Mouse (Mus musculus) CD4-positive, CD25-positive, alpha-beta regulatory T cell, adult 9 weeks (primary cell): ENCODE results near the gene Cbx4. TPM values are rescaled to one million over a fixed set of nuclear protein-coding genes. Genes with fewer than 3 reads are reported as not detected.

Source experiments
- polyA plus RNA-seq: library from polyadenylated mRNA; unstranded; fragments of 100-300 nt; shearing (Covaris generic); gene quantifications from one replicate; pipeline ENCODE4 v1.2.1, GENCODE M21; 2017

The Cbx4 gene
- polyA plus RNA-seq, result 3.4 TPM

DNA sequence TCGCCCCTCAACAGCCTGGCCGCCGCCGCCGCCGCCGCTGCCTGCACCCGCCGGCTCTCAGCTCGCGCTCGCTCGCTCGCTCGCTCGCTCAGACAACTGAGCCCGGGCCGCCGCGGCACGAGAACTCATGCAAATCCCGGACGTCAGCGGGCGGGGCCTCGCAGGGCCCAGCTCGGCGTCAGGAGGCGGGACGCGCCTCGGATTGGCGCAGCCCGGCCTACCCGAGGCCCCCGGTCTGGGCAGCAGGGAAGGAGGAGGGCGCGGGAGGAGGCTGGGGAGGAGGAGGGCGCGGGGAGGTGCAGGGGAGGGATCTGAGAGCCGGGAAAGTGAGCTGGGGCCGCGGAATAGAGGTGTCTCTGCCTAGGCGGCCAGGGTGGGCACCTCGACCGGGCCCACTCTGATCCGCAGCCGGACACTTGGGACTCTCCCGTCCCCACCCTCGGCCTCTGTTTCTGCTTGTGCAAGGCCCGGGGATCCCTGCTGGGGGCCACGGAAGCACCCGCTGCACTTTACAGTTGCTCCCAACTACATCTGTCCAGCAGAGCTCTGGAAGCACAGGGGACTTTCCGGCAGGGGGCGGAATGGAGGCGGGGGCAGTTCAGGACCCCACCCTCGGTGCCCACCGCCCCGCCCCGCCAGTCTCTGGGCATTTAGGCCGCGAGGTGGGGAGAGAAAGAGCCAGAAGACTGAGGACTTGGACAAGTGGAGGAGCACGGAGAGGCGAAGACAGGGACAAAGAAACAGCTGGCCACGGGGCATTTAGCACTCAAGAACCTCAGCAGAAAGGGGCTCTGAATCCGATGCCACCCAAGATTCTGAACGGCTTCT is at the start of gene Cbx4:
TSS of gene Cbx4 (minus strand) at position 78 of the 828 bp plus-strand sequence.

GRCm38 (mm10) chr11:119040600-119041324 is 45.3 kb downstream of the Cbx4 start, which contains the start of gene Cbx8:
Cbx8 (minus strand) TSS chr11:119040969.

Other genes starting within 250 kb of the Cbx4 start
- gene Rbfox3, start 174.6 kb downstream of the Cbx4 start, polyA plus RNA-seq, result not detected
- not detected for gene Enpp7, start 98.0 kb downstream of the Cbx4 start, polyA plus RNA-seq
- gene Cbx2, start 63.3 kb downstream of the Cbx4 start, polyA plus RNA-seq, result 3.7 TPM
- 19.1 TPM for gene Cbx8, start 45.3 kb downstream of the Cbx4 start, polyA plus RNA-seq
- gene Tbc1d16, start 142.3 kb upstream of the Cbx4 start, polyA plus RNA-seq, result 0.93 TPM
- 1.9 TPM for gene Ccdc40, start 142.4 kb upstream of the Cbx4 start, polyA plus RNA-seq
- gene Gaa, start 181.7 kb upstream of the Cbx4 start, polyA plus RNA-seq, result 39.7 TPM
- gene Eif4a3, start 213.9 kb upstream of the Cbx4 start, polyA plus RNA-seq, result 311 TPM
- gene Card14, start 221.5 kb upstream of the Cbx4 start, polyA plus RNA-seq, result not detected